Mouse (Mus musculus): ENCODE results near the gene Ppp1r15b. TPM values are rescaled to one million over a fixed set of nuclear protein-coding genes. Genes with fewer than 3 reads are reported as not detected.

The Ppp1r15b gene
- polyA plus RNA-seq, 1 experiment: 19.7 TPM

DNA sequence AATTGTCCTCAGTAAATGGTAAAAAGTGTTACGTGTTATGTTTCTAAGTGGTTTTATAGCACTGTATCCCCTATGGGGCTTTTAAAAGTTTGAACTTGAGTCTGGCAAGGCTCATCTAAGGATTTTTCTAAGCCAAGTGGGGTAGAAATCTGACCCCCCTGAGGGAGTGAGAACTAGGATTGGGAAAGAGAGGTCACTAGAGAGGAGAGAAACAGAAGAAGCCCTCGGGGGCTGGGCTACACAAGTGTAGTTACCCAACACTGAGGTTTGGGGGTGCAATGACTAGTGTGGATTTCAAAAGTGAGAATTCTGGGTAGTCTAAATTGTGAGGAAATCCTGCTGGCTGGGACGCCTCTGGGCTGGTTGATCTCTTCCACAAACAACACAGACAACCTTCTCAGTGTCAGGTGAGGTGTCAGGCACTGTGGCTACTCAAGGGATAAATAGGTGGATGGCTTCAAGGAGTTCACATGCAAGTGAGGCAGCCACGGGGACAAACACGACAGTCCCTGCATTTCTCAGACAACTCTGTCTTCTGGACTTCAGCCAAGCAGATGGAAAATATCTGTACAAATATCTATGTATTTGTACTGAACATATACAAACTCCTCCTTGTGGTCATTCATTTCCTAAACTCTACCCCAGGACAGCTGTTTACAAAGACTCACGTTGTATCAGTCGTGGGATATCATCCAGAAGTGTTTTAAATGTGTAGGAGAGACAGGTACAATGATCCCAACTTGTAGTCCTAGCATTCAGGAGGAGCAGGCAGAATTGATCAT is 10.8 kb upstream of the Ppp1r15b start:
- Histone ChIP-seq H3K4me1 (ENCODE audit: control insufficient read depth, insufficient read depth, insufficient read length) (no peaks in the 10 kb centered on the region), H3K4me3 (ENCODE audit: extremely low read depth, insufficient read depth, insufficient read length) (no peak overlapping the region), H3K36me3 (ENCODE audit: control insufficient read depth, insufficient read depth, low read length) (no peaks in the 10 kb centered on the region), H3K27ac (ENCODE audit: insufficient read depth, low read length) (no peak overlapping the region), H3K27me3 (ENCODE audit: control insufficient read depth, insufficient read depth, low read length) (no peaks in the 10 kb centered on the region)
- 60% methylated on average over 7 of the region's 7 CpGs for WGBS
- no peak for DNase-seq (ENCODE audit: low read depth in 1 of 2, low spot score in 2 of 2)
- TF ChIP-seq CTCF (IDR thresholded peaks at IDR 0.05; ENCODE audit: extremely low read depth, insufficient read depth, insufficient read length, insufficient replicate concordance) (no peak), POLR2A (IDR thresholded peaks at IDR 0.05; ENCODE audit: low read depth, low read length) (no peak)

DNA sequence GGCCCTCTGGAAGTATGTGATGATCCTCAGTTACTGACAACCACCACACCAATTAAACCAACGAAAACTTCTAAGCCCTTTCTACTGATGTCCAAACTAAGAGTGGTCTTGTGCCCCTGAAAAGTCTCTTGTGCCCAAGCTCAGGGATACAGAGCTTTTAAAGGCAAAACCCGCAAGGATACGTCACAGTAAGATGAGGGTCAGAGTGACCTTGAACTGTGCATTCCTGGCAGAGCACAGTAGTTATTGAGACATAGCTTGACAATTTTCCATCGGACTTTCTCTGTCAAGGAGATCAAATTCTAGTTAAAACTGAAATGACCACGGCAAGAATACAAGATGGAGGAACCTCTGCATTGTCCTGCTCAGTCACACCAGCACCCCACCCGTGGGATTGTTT is 9.7 kb upstream of the Ppp1r15b start:
- no peak overlapping the region for H3K27ac ChIP-seq (ENCODE audit: insufficient read depth, low read length)
- H3K36me3 ChIP-seq (ENCODE audit: control insufficient read depth, insufficient read depth, low read length): no peaks in the 10 kb centered on the region
- TF ChIP-seq CTCF (IDR thresholded peaks at IDR 0.05; ENCODE audit: extremely low read depth, insufficient read depth, insufficient read length, insufficient replicate concordance): no peak
- no peak for TF ChIP-seq POLR2A (IDR thresholded peaks at IDR 0.05; ENCODE audit: low read depth, low read length)
- H3K4me3 ChIP-seq (ENCODE audit: extremely low read depth, insufficient read depth, insufficient read length): no peak overlapping the region
- no peaks in the 10 kb centered on the region for H3K27me3 ChIP-seq (ENCODE audit: control insufficient read depth, insufficient read depth, low read length)
- WGBS: 74% methylated on average over 6 of the region's 6 CpGs
- H3K4me1 ChIP-seq (ENCODE audit: control insufficient read depth, insufficient read depth, insufficient read length): no peaks in the 10 kb centered on the region
- DNase-seq (ENCODE audit: low read depth in 1 of 2, low spot score in 2 of 2): no peak

DNA sequence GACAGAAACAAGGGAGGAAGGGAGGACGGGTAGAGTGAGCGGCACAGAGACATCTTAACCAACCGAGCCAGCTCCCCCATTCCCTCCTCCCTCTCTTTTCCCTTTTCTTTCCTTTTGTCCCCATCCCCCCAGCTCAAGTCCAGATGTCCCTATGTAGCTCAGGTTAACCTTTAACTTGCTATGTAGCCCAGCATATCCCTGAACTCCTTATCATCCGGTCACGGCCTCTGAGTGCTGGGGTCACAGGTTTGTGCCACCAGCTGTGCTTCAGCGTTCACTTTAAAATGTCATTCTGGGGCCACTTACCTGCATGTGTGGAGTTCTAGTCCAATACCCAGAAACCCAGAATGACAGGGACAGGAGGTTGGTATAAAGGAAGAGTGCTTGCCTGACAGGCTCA is 6.8 kb upstream of the Ppp1r15b start:
- no peak overlapping the region for H3K4me3 ChIP-seq (ENCODE audit: extremely low read depth, insufficient read depth, insufficient read length)
- no peak for TF ChIP-seq CTCF (IDR thresholded peaks at IDR 0.05; ENCODE audit: extremely low read depth, insufficient read depth, insufficient read length, insufficient replicate concordance)
- TF ChIP-seq POLR2A (IDR thresholded peaks at IDR 0.05; ENCODE audit: low read depth, low read length): no peak
- H3K36me3 ChIP-seq (ENCODE audit: control insufficient read depth, insufficient read depth, low read length): no peaks in the 10 kb centered on the region
- H3K27ac ChIP-seq (ENCODE audit: insufficient read depth, low read length): no peak overlapping the region
- no peaks in the 10 kb centered on the region for H3K27me3 ChIP-seq (ENCODE audit: control insufficient read depth, insufficient read depth, low read length)
- 96% methylated on average over 6 of the region's 6 CpGs for WGBS
- H3K4me1 ChIP-seq (ENCODE audit: control insufficient read depth, insufficient read depth, insufficient read length): no peaks in the 10 kb centered on the region
- DNase-seq (ENCODE audit: low read depth in 1 of 2, low spot score in 2 of 2): no peak

DNA sequence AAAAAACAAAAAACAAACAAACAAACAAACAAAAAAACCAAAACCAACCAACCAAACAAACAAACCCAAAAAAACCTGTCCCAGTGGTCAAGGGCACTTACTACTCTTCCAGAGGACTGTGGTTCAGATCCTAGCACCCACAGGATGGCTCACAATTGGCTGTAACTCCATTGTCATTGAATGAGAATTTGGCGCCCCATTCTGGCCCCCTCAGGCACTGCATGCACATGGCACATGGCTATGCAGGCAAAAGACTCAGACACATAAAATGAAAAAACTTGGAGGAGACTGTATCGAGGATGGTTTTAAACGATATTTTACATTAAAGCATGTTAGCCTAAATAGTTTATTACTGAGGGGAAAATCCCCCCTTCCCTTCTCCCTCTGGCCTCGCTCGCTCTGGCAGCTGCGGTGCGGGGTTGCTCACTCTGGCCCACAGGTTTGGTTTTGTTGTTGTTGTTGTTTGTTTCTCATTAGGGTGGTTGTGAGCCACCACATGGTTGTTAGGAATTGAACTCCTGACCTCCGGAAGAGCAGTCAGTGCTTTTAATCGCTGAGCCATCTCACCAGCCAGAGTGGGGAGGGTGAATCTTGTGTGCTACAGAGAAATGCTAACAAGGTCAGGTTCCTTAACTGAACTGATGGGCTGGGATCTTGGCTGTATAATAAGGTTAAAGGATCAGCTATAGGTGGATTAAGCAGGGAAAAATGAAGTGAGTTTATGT is 5.1 kb upstream of the Ppp1r15b start:
- Histone ChIP-seq H3K27me3 (ENCODE audit: control insufficient read depth, insufficient read depth, low read length) (no peaks in the 10 kb centered on the region), H3K4me1 (ENCODE audit: control insufficient read depth, insufficient read depth, insufficient read length) (no peaks in the 10 kb centered on the region), H3K36me3 (ENCODE audit: control insufficient read depth, insufficient read depth, low read length) (no peaks in the 10 kb centered on the region), H3K4me3 (ENCODE audit: extremely low read depth, insufficient read depth, insufficient read length) (no peak overlapping the region), H3K27ac (ENCODE audit: insufficient read depth, low read length) (no peak overlapping the region)
- TF ChIP-seq CTCF (IDR thresholded peaks at IDR 0.05; ENCODE audit: extremely low read depth, insufficient read depth, insufficient read length, insufficient replicate concordance) (no peak), POLR2A (IDR thresholded peaks at IDR 0.05; ENCODE audit: low read depth, low read length) (no peak)
- DNase-seq (ENCODE audit: low read depth in 1 of 2, low spot score in 2 of 2): no peak
- 94% methylated on average over 9 of the region's 9 CpGs for WGBS

DNA sequence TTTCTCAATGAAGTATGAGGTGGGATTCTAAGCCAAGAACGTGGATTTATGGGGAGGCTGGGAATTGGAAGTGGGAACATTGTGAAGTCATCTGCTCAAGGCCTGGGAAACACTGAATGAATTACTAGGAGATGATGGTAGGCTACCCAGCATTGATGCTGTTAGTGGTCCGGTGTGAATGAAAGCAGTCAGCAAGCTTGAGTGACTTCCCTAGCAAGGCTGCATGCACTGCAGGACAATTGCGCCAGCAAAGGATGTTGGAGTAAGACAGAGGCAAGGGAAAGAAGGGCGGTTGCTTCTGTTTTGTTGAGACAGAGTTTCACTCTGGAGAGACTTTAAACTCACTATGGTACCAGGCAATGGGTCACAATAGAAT is 4.6 kb upstream of the Ppp1r15b start:
- 87% methylated on average over 4 of the region's 4 CpGs for WGBS
- no peak overlapping the region for H3K27ac ChIP-seq (ENCODE audit: insufficient read depth, low read length)
- no peak for TF ChIP-seq CTCF (IDR thresholded peaks at IDR 0.05; ENCODE audit: extremely low read depth, insufficient read depth, insufficient read length, insufficient replicate concordance)
- TF ChIP-seq POLR2A (IDR thresholded peaks at IDR 0.05; ENCODE audit: low read depth, low read length): no peak

DNA sequence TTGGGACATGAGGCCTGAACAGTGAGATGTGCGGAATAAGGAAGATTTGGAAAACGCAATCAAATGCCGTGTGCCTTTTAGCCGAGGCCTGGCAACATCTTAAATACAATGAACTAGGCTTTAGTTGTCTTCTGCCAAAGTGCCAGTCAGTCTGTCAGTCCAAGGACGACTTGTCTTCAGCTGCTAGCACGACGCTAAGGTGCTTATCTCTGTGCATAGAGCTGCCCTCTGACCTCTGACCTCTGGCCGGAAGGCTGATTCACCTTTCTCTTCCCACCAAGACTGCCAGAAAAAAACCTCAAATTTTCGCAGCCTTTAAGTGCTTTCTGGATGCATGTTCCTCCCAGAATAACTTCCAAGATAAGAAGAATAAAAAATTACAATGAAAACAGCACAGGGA is 3.6 kb upstream of the Ppp1r15b start:
- no peak overlapping the region for H3K4me3 ChIP-seq (ENCODE audit: extremely low read depth, insufficient read depth, insufficient read length)
- WGBS: 89% methylated on average over 9 of the region's 9 CpGs
- no peaks in the 10 kb centered on the region for H3K4me1 ChIP-seq (ENCODE audit: control insufficient read depth, insufficient read depth, insufficient read length)
- H3K27me3 ChIP-seq (ENCODE audit: control insufficient read depth, insufficient read depth, low read length): no peaks in the 10 kb centered on the region
- no peaks in the 10 kb centered on the region for H3K36me3 ChIP-seq (ENCODE audit: control insufficient read depth, insufficient read depth, low read length)
- no peak for TF ChIP-seq POLR2A (IDR thresholded peaks at IDR 0.05; ENCODE audit: low read depth, low read length)
- no peak for TF ChIP-seq CTCF (IDR thresholded peaks at IDR 0.05; ENCODE audit: extremely low read depth, insufficient read depth, insufficient read length, insufficient replicate concordance)
- DNase-seq (ENCODE audit: low read depth in 1 of 2, low spot score in 2 of 2): no peak
- no peak overlapping the region for H3K27ac ChIP-seq (ENCODE audit: insufficient read depth, low read length)

More for the DNA sequence above, 4.6 kb upstream of the Ppp1r15b start:
- Histone ChIP-seq H3K27me3 (ENCODE audit: control insufficient read depth, insufficient read depth, low read length) (no peaks in the 10 kb centered on the region), H3K4me1 (ENCODE audit: control insufficient read depth, insufficient read depth, insufficient read length) (no peaks in the 10 kb centered on the region), H3K4me3 (ENCODE audit: extremely low read depth, insufficient read depth, insufficient read length) (no peak overlapping the region), H3K36me3 (ENCODE audit: control insufficient read depth, insufficient read depth, low read length) (no peaks in the 10 kb centered on the region)
- no peak for DNase-seq (ENCODE audit: low read depth in 1 of 2, low spot score in 2 of 2)

All from spleen, adult 2 months (tissue).